Mouse (Mus musculus) urinary bladder, postnatal 10 days (tissue): ENCODE measurements around the gene Dock1.

Source experiments
- DNase-seq: peaks from one replicate; pipeline ENCODE4 v3.0.0; 2022; ENCODE audit warnings: low spot score

The Dock1 gene

GRCm38 (mm10) chr7:135059562-135059961 is 389.1 kb downstream of the Dock1 start:
- DNase-seq: no peak

DNA sequence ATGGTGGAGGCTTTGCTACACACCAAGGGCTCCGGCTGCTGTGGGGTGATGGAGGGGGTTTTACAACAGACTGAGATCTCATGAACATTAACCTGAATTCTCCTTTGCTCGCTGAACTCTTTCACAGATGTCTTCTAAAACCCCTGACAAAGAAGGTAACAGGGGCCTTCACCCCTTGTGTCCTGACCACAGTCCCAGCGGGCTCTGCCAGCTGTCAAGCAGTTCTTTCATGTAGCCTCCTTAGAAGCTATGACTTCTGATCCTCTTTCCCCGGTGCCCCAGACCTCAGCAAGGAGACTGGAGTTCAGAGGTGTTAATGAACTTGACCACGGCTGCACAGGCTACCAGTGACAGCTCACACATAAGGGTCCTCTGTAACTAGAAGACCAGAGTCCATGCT is 393.4 kb downstream of the Dock1 start:
- no peak for DNase-seq

GRCm38 (mm10) chr7:135065301-135065700 is 394.8 kb downstream of the Dock1 start:
- no peak for DNase-seq

DNA sequence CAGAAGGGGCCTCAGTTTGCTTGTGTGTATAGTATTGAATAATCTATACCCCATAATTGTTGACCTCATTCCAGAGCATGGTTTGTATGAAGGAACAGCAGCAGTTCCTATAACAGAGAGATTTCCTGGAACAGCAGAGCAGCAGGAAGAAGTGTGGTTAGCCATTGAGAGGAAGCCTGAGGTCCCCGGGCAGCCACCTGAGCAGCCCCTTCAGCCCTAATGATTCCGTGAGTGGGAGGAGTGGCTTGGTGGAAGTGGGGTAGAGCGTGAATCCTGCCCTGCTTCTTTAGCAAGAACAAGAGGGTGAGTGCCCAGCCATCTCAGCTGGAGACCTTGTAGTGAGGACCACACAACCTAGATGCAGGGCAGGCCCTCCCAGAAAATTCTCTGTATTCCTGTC is 398.4 kb downstream of the Dock1 start:
- DNase-seq: no peak

- DNase-seq: no peak
Measured at GRCm38 (mm10) chr7:135076904-135077303, 406.4 kb downstream of the Dock1 start.

DNA sequence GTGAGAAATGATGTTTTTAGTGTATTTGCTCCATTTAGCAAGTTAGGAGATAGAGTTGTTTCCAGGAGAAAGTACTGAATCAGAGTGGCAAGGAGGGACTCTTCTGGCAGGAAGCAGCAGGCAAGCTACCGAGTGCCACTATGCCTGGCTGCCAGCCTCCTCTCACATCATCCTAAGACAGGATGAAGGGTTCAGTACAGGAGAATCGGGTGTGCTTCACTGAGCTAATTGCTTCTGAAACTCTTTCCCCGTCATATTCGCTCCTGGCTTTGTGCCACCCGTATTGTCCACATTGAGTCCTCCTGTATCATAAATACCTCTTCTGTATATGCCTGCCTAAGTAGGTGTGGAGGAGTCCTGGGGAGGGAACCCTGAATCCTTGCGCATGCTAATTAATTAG is 406.9 kb downstream of the Dock1 start:
- no peak for DNase-seq

DNA sequence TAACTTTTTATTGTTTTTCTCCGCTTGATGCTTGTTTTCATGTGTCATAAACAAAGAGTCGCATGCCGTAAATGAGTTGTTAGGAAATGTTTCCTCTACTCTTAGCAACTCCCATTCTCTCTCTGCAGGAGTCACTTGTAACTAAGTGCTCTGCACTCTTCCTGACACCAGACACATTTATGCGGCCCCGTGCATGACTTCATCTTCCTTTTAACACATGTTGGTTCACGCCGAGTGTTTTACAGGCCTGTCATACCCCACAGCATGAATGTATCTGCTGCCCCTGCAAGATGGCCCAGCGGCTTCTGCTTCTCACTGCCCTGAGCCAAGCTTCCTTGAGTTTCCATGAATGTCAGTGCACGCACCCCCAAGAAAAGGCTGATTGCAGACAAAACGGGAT is 407.4 kb downstream of the Dock1 start:
- no peak for DNase-seq

DNA sequence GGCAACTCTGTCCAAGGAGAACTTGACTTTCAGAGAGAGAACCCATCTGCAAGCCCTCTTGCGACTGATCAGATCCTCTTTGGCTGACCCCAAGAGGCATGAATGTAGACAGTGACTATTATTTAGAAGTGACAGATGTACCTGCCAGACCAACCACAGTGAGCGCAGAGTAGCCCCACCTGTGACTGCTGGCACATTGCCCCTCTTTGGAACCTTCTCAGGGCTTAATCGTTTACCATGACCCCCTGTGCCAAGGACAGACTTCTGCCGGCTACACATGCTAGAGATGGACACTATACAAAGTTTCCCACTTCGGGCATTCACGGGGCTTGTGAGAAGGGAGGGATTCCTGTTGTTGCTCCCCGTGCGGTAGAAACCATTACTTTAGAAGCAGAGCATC is 413.0 kb downstream of the Dock1 start:
- DNase-seq: no peak

- DNase-seq: no peak
Measured at GRCm38 (mm10) chr7:135084069-135084468, 413.6 kb downstream of the Dock1 start.

DNA sequence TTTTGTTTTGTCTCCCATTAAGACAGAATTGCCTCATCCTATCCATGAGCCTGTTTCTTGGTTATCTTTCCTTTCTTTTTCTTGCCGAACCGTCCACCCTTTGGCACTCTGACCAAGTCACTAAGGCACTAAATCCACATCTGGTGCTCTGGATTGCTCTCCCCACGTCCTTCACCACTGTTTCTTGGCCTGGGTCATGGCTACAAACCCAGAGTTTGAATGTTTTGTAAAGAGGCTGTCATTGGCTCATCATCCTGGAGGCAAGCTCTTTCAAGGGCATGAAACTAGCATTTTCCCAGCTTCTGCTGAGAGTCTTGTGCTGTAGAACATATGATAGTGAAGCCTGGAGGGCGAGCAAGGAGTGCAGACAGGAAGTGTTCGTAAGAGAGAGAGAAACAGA is 416.1 kb downstream of the Dock1 start:
- no peak for DNase-seq

DNA sequence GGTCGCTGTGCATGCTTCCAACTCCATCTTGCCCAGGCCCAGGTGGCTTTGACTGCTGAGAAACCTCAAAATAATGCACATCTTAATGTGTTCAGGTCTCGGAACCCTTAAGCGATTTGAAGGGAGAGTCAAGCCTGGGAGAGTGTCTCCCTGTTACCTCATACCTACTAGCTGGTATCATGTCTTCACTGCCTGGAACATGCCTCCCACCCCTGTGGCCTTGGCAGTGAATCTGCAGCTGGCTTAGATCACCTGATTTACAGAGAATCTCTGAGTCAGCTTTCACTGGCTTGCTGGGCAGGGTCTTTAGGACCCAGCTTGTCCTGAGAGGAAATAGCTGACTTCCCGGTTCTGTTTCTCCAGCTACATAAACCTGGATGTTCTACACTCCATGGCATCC is 419.2 kb downstream of the Dock1 start:
- no peak for DNase-seq

- DNase-seq: no peak
Measured at GRCm38 (mm10) chr7:135093851-135094250, 423.4 kb downstream of the Dock1 start.

GRCm38 (mm10) chr7:135101921-135102320 is 431.5 kb downstream of the Dock1 start:
- DNase-seq: no peak

DNA sequence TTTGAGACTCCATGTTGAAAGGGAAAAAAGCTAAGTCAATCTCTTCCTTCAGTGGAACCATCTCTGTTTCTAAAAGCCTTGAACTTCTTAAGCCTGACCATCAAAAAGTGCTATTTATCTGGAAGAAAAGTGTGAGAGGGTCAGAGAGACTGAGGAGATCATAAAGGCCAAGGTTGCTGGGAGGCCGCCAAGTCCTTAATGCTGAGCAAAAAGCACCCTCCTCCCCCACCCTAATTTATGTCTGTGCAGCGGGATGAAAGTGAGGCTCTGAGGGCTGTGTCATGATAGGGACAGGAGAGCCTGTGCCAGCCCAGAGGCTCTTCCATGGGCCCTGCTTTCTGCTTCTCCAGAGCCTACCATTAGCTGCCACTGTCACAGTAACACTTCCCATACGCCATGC is 436.1 kb downstream of the Dock1 start:
- DNase-seq: no peak

DNA sequence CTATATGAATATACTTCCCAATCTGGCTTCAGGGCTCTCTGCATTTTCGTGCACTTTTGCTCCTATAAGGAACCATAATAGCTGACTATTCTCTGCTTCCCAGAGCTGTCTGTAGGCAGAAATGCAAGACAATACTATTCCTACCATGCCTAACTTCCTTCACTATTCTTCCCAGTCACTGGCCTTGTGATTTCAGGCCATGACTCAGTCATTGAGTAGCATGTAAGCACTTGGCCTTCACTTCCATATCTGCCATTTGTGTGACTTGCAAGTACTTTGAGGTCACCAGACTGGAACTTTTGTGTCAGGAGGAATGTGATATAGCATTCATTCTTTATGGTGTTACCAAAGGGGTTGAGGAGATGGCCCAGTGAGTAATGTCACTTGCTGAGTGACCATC is 439.9 kb downstream of the Dock1 start:
- no peak for DNase-seq

- DNase-seq: no peak
Measured at GRCm38 (mm10) chr7:135125296-135126065, 455.0 kb downstream of the Dock1 start.

GRCm38 (mm10) chr7:135132461-135132860 is 462.0 kb downstream of the Dock1 start:
- no peak for DNase-seq

- DNase-seq: no peak
Measured at GRCm38 (mm10) chr7:135134619-135135018, 464.2 kb downstream of the Dock1 start.

DNA sequence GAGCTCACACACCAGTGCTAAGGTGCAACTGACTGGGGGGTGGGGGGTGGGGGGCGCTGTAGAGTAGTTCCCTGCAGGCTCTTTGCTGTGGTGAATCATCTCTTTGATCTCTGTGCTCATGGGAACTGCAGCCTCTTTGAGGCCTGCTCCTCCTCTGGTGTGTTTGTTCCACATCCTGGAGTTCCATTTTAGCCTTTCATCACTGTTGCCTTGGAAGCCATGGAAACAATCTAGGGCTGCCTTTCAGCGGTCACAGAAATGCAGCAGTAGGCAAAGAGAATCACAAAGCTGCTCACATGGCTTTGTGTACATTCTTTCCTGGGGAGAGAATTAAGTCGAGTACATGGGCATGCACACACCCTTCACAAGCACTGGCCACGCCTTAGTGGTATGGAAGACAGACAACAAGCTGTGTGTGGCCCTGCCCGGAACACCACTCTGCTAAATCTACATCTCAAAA is 468.7 kb downstream of the Dock1 start:
- DNase-seq: no peak

- DNase-seq: no peak
Measured at GRCm38 (mm10) chr7:135144731-135145130, 474.3 kb downstream of the Dock1 start.

- DNase-seq: no peak
Measured at GRCm38 (mm10) chr7:135150926-135151325, 480.5 kb downstream of the Dock1 start.

DNA sequence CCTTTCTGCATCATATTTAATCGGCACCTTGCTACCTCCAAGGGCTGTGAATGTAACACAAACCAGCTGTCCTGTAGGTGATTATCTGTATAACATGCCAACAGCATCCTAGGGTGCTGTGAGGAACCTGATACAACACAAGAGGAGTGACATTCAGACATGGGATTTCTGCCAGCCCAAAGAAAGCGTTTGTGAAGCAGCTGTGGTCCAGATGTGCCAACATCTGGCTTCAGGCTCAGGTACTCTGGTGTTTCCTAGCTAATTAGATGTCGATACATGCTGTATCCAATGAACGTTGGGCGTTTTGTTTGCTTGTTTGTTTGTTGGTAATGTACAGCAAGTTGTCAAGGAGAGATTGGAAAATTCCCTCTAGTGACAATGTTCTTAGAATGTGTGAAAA is 487.1 kb downstream of the Dock1 start:
- DNase-seq: no peak

DNA sequence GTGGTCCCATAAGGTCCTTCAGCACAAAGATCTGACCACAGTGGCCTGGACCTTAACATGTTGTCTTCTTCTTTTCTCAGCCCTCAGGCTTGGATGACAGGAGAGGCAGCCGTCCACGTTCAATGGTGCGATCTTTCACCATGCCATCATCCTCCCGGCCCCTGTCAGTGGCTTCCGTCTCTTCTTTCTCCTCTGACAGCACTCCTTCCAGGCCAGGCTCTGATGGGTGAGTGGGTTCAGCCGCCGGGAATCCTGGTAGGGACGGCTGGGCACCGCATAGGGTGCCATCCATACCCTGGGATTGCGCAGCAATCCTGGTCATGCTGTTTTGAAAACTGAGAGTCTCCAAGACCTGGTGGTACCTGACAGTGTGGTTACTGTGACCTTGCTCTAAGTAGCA is 487.9 kb downstream of the Dock1 start:
- no peak for DNase-seq

DNA sequence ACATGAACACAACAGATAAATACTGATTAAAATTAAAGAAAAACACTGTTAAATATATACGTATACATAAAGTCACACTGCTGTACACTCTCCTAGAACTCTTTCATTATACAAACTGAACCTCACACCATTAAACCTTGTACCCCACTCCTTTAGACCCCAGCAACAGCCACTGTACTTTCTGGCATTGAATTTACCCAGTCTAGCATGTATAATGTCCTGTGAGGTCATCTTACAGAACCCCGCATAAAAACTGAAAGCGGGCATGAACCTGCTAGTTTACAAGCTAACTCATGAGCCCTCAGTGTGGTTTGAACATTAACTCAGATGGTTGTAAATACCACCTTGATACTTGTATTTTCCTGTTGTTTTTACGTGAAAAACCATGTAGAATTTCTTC is 489.2 kb downstream of the Dock1 start:
- no peak for DNase-seq
